Mouse (Mus musculus) adrenal gland, adult 10 weeks (tissue): ENCODE measurements around the gene Chn1. TPM values are rescaled to one million over a fixed set of nuclear protein-coding genes. Genes with fewer than 3 reads are reported as not detected.

Source experiments
- polyA plus RNA-seq: library from polyadenylated mRNA; stranded (reverse); fragments of 350-450 nt; fragmentation: Illumina TruSeq; extraction: RNeasy Lipid Tissue Mini Kit (QIAGEN cat#74804); gene quantifications from one replicate; pipeline ENCODE4 v1.2.3, GENCODE M21; 2014; ENCODE audit warnings: low read depth, low replicate concordance

Gene Chn1
- 20.9 TPM for polyA plus RNA-seq

GRCm38 (mm10) chr2:73774786-73775682, at the start of gene Chn1:
TSS of gene Chn1 (minus strand) at chr2:73775346.

GRCm38 (mm10) chr2:73580166-73580565, 195.0 kb downstream of the Chn1 start, which contains the start of gene Chrna1:
TSS of gene Chrna1 (minus strand) at chr2:73580338.

Other genes starting within 250 kb of the Chn1 start
- 26.9 TPM for gene Wipf1, start 245.6 kb downstream of the Chn1 start, polyA plus RNA-seq
- not detected for gene Chrna1, start 195.0 kb downstream of the Chn1 start, polyA plus RNA-seq
- gene Atf2, start 117.3 kb upstream of the Chn1 start, polyA plus RNA-seq: 162 TPM
- gene Atp5g3, start 136.0 kb upstream of the Chn1 start, polyA plus RNA-seq: 627 TPM